Mouse (Mus musculus) MEL (cell line): ENCODE measurements at regions not wholly inside any gene's neighbourhood (a gene's known extent, or its start where the extent isn't known, plus 50 kb on each side); places are given as distances from the start of the nearest gene placed in this dataset.
"Not testable (repeated sequence)": the region's sequence is repeated elsewhere in the genome, so short reads cannot be mapped to it uniquely, and the experiment has no call there.

Source experiments
- CHD1 ChIP-seq: IDR thresholded peaks from 2 replicates; pipeline ENCODE4 v1.6.1; 2012; ENCODE audit warnings: low read depth, mild to moderate bottlenecking, inconsistent platforms, low read length, improper control_type of control experiment
- CHD2 ChIP-seq: IDR thresholded peaks from 2 replicates; pipeline ENCODE4 v1.6.1; 2011; ENCODE audit warnings: low read length, improper control_type of control experiment
- CTCF ChIP-seq, 3 experiments: IDR thresholded peaks in 2 of 3; conservative IDR thresholded peaks in 1 of 3; 2 replicates each; pipeline ENCODE4 v1.5.1; 2011 to 2012; ENCODE audit warnings: low read length in 3 of 3, low read depth in 2 of 3, mild to moderate bottlenecking in 2 of 3, improper control_type of control experiment in 1 of 3, inconsistent platforms in 1 of 3, mixed read lengths in 1 of 3, moderate library complexity in 1 of 3; ENCODE audit not compliant: control insufficient read depth in 1 of 3, insufficient read depth in 1 of 3, poor library complexity in 1 of 3, severe bottlenecking in 1 of 3
- E2F4 ChIP-seq: IDR thresholded peaks from 2 replicates; pipeline ENCODE4 v1.6.1; 2011; ENCODE audit warnings: low read depth, low read length, improper control_type of control experiment, borderline replicate concordance
- ELF1 ChIP-seq: IDR thresholded peaks from 2 replicates; pipeline ENCODE4 v1.6.1; 2014; ENCODE audit warnings: low read depth, mild to moderate bottlenecking, inconsistent platforms, low read length, improper control_type of control experiment, moderate library complexity
- EP300 ChIP-seq, 2 experiments: IDR thresholded peaks; 2 replicates each; pipeline ENCODE4 v1.6.1; 2011; ENCODE audit warnings: improper control_type of control experiment in 2 of 2, low read length in 2 of 2, low read depth in 1 of 2, mild to moderate bottlenecking in 1 of 2
- GATA1 ChIP-seq: IDR thresholded peaks from 2 replicates; pipeline ENCODE4 v1.6.1; 2011; ENCODE audit warnings: low read depth, low read length, improper control_type of control experiment
- HCFC1 ChIP-seq: IDR thresholded peaks from 2 replicates; pipeline ENCODE4 v1.6.1; 2012; ENCODE audit warnings: low read depth, mild to moderate bottlenecking, inconsistent platforms, low read length, improper control_type of control experiment, moderate library complexity
- KAT2A ChIP-seq: conservative IDR thresholded peaks from 2 replicates; pipeline ENCODE4 v1.6.1; 2012; ENCODE audit warnings: low read depth, low read length, improper control_type of control experiment, inconsistent platforms
- MAX ChIP-seq: IDR thresholded peaks from 2 replicates; pipeline ENCODE4 v1.6.1; 2011; ENCODE audit warnings: low read length, improper control_type of control experiment
- POLR2A ChIP-seq, 2 experiments: IDR thresholded peaks; 2 replicates each; pipeline ENCODE4 v1.6.1; 2011 to 2012; ENCODE audit warnings: low read length in 2 of 2, mild to moderate bottlenecking in 2 of 2, control low read depth in 1 of 2, improper control_type of control experiment in 1 of 2, low read depth in 1 of 2, moderate library complexity in 1 of 2; ENCODE audit not compliant: control insufficient read depth in 1 of 2, insufficient read depth in 1 of 2, poor library complexity in 1 of 2
- RCOR1 ChIP-seq: IDR thresholded peaks from 2 replicates; pipeline ENCODE4 v1.6.1; 2012; ENCODE audit warnings: low read depth, mild to moderate bottlenecking, inconsistent platforms, low read length, improper control_type of control experiment
- TAL1 ChIP-seq: IDR thresholded peaks from 2 replicates; pipeline ENCODE4 v1.6.1; 2012; ENCODE audit warnings: mild to moderate bottlenecking, inconsistent platforms, low read length, moderate library complexity, mixed read lengths
- ZMIZ1 ChIP-seq: IDR thresholded peaks from 2 replicates; pipeline ENCODE4 v1.6.1; 2012; ENCODE audit warnings: low read depth, mild to moderate bottlenecking, inconsistent platforms, low read length, improper control_type of control experiment, moderate library complexity

DNA sequence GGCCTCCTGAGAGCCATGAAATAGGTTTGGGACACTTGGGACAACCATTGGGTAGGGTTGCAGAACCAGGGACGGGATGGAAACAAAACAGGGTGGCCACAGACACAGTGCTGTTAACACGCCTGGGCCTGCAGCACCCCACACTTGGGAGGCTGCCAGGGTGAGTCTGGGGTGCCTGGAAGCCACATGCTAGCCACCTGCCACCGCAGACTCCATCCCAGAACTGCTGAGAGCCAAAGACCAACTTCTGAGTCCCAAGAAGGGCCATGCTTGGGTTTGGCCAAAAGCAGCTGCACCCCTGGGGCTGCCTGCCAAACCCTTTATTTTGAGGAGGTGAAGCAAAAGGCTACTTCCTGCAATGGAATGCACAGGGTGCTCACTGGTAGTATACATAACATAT is 202.2 kb downstream of the Prex1 start:
- not testable (repeated sequence) for TF ChIP-seq CTCF (IDR thresholded peaks at IDR 0.05 in 2 of 3, conservative IDR thresholded peaks at IDR 0.05 in 1 of 3; ENCODE audit: control insufficient read depth in 1 of 3, insufficient read depth in 1 of 3, low read depth in 2 of 3, low read length in 3 of 3, poor library complexity in 1 of 3, severe bottlenecking in 1 of 3); POLR2A (IDR thresholded peaks at IDR 0.05; ENCODE audit: control insufficient read depth in 1 of 2, insufficient read depth in 1 of 2, low read depth in 1 of 2, low read length in 2 of 2, poor library complexity in 1 of 2); E2F4; GATA1; RCOR1; CHD2; MAX; KAT2A; EP300 (IDR thresholded peaks at IDR 0.05; ENCODE audit: low read depth in 1 of 2, low read length in 2 of 2); ZMIZ1; TAL1; CHD1; ELF1; HCFC1
